Mouse (Mus musculus): Measurements from ENCODE around the gene Gp1ba. TPM values are rescaled to one million over a fixed set of nuclear protein-coding genes. Genes with fewer than 3 reads are reported as not detected.

The Gp1ba gene
- polyA plus RNA-seq (2012; rRNA removed): 0.03 TPM in 1 of 2 replicates, not detected in the other

DNA sequence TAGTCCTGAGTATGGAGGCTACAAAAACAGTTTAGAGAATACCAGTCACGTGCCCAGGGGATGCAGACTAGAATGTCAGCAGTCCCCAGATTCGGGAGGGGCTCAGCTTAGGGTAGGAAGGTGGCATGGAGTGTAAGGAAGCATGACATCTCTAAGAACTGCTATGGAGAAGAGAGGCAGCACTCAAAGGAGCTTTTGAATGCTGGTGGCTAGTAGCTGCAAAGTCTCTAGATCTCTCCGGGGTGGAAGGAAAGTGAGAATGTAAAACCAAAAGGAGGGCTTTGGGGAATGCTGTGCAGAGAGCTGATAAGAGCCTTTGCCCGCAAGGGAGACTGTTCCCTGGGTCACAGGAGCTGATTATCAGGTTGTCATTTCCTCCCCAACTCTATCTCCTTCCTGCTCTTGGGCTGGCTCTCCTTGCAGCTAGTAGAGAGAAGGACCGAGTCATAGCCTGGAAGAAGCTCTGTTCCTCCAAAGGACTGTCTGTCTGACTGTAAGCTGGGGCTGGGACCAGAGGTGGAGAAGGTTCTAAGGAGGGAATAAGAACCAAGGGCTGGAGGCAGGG, at the start of gene Gp1ba:
Gene Gp1ba, plus strand, starts transcription at position 409 of the 565 bp plus-strand sequence.
- Histone ChIP-seq H3K27ac (ENCODE audit: insufficient read depth, low read depth, low read length) (no peak within 1 kb of the TSS), H3K4me1 (ENCODE audit: control insufficient read depth, insufficient read depth, low read length) (0 out of 2 replicates have a peak, but pooled peaks cover 3% of the 10 kb centered on the region), H3K27me3 (replicated peaks; ENCODE audit: control insufficient read depth, insufficient read depth, low read length) (no peaks in the 10 kb centered on the region), H3K36me3 (ENCODE audit: control insufficient read depth, insufficient read depth, low read length) (no peaks in the 10 kb centered on the region), H3K4me3 (ENCODE audit: insufficient read depth, low read depth, low read length) (no peak within 1 kb of the TSS)
- WGBS: 33% methylated on average over 5 of the region's 5 CpGs
- no peak for DNase-seq
- TF ChIP-seq CTCF (conservative IDR thresholded peaks at IDR 0.05; ENCODE audit: insufficient read depth, insufficient read length, low read depth, low read length): no peak
- no peak for TF ChIP-seq POLR2A (IDR thresholded peaks at IDR 0.05; ENCODE audit: low read depth, low read length)

DNA sequence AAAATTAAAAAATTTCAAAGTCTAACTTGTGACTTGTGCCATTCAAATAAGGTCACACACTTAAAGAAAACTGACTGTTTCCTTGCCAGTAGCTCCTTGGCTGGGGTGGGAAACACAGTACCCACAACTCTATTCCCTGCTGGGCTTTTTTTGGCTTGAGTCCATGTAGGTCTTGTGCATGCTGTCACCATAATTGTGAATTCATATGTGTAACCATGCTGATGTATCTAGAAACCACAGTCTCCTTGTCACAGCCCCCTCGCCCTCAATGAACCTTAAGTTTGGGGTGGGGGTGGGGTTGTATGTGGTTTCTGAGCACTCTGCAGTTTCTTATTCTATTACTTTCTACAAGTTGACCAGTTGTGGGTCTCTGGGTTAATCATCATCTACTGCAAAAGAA, 47.2 kb upstream of the Gp1ba start:
- DNase-seq: peak; percentile 40
- Histone ChIP-seq H3K36me3 (ENCODE audit: control insufficient read depth, insufficient read depth, low read length) (no peaks in the 10 kb centered on the region), H3K27me3 (replicated peaks; ENCODE audit: control insufficient read depth, insufficient read depth, low read length) (no peaks in the 10 kb centered on the region), H3K4me1 (ENCODE audit: control insufficient read depth, insufficient read depth, low read length) (peaks cover 50% of the 10 kb centered on the region), H3K4me3 (ENCODE audit: insufficient read depth, low read depth, low read length) (no peak overlapping the region), H3K27ac (ENCODE audit: insufficient read depth, low read depth, low read length) (no peak overlapping the region)
- TF ChIP-seq CTCF (conservative IDR thresholded peaks at IDR 0.05; ENCODE audit: insufficient read depth, insufficient read length, low read depth, low read length): no peak
- no peak for TF ChIP-seq POLR2A (IDR thresholded peaks at IDR 0.05; ENCODE audit: low read depth, low read length)
- whole genome bisulfite sequencing: 70% methylated on average over 1 of the region's 1 CpGs

DNA sequence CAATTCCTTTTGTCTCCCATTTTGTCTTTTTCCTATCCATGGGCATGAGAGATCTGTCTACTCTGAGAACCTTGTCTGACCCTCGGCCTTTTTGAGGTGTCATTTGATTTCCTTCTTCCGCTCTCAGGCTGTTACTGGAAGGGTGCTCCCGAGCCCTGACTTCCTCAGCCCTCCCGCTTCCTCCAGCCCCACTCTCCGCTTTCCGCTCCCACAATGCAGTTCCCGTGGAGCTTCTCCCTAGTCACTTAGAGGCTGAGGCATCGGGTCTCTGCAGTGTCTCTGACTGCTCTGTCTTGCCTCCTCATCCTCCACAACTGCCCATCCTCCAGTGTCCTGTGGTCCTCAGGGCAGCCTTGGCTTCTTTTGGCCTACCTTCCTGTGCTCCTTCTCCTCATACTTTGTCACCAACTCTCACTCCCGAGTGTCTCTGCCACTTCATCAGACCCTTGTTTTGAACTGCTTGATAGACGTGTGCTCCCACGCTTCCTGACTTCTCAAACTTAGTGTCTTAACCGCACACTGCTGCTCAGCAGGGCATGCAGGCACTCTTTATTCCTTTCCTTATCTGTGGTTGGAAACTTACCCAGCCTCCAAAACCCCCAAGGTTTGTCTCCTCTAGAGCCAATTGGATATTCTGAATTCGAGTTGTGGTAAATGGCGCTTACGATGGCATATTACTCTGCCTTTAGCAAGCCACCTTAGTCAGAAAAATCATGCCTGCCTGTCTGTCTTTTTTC, 44.5 kb upstream of the Gp1ba start:
- Histone ChIP-seq H3K27ac (ENCODE audit: insufficient read depth, low read depth, low read length) (peak overlapping the region; percentile 32), H3K4me1 (ENCODE audit: control insufficient read depth, insufficient read depth, low read length) (peaks cover 39% of the 10 kb centered on the region)
- peak; percentile 64 for DNase-seq

DNA sequence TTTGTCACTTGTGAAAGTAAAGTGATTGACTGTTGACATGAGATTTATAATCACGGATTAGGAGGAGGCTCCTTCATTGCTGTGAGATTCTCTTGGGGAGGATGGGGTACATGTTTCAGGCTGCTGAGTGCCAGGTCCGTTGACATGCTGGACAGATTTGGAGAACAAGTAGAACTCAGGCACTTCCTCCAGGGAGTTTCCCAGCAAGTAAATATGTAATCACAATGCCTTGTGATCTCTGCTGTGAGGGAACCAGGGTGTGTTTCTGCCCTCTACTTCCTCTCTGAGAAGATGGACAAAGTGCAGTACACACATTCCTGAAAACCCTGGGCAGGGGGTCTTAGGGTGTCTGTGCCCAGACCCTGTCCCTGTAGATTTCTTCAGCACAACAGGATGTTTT, 43.3 kb upstream of the Gp1ba start:
- H3K4me3 ChIP-seq (ENCODE audit: insufficient read depth, low read depth, low read length): no peak overlapping the region
- H3K27me3 ChIP-seq (replicated peaks; ENCODE audit: control insufficient read depth, insufficient read depth, low read length): no peaks in the 10 kb centered on the region
- WGBS: 25% methylated on average over 2 of the region's 2 CpGs
- DNase-seq: peak; percentile 62
- TF ChIP-seq CTCF (conservative IDR thresholded peaks at IDR 0.05; ENCODE audit: insufficient read depth, insufficient read length, low read depth, low read length) (no peak), POLR2A (IDR thresholded peaks at IDR 0.05; ENCODE audit: low read depth, low read length) (no peak)
- peak overlapping the region; percentile 28 for H3K27ac ChIP-seq (ENCODE audit: insufficient read depth, low read depth, low read length)
- H3K36me3 ChIP-seq (ENCODE audit: control insufficient read depth, insufficient read depth, low read length): no peaks in the 10 kb centered on the region
- peaks cover 39% of the 10 kb centered on the region for H3K4me1 ChIP-seq (ENCODE audit: control insufficient read depth, insufficient read depth, low read length)

More for the DNA sequence above, 44.5 kb upstream of the Gp1ba start:
- TF ChIP-seq CTCF (conservative IDR thresholded peaks at IDR 0.05; ENCODE audit: insufficient read depth, insufficient read length, low read depth, low read length) (no peak), POLR2A (IDR thresholded peaks at IDR 0.05; ENCODE audit: low read depth, low read length) (no peak)
- H3K36me3 ChIP-seq (ENCODE audit: control insufficient read depth, insufficient read depth, low read length): no peaks in the 10 kb centered on the region
- H3K4me3 ChIP-seq (ENCODE audit: insufficient read depth, low read depth, low read length): no peak overlapping the region
- 64% methylated on average over 15 of the region's 15 CpGs for WGBS
- H3K27me3 ChIP-seq (replicated peaks; ENCODE audit: control insufficient read depth, insufficient read depth, low read length): no peaks in the 10 kb centered on the region

DNA sequence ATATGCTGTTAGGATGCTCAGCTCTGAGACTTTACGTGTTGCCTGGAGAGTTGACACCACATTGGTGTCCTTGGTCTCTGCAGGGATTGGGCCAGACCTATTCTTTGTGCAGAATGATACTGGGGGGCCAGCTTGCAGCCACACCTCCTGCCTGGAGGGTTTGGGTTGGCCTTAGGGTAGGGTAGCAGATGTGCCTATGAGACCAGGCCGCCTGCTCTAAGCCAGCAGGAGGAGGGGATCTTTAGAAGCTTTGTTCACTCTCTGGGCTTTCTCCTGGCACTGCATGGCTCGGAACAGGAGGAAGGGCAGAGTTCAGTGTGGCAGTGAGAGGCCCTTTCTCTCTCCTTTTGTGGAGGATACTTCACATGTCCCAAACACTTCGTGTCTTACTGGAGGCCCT, 42.8 kb upstream of the Gp1ba start:
- Histone ChIP-seq H3K27ac (ENCODE audit: insufficient read depth, low read depth, low read length) (peak overlapping the region; percentile 28), H3K27me3 (replicated peaks; ENCODE audit: control insufficient read depth, insufficient read depth, low read length) (no peaks in the 10 kb centered on the region), H3K36me3 (ENCODE audit: control insufficient read depth, insufficient read depth, low read length) (no peaks in the 10 kb centered on the region), H3K4me3 (ENCODE audit: insufficient read depth, low read depth, low read length) (no peak overlapping the region), H3K4me1 (ENCODE audit: control insufficient read depth, insufficient read depth, low read length) (peaks cover 39% of the 10 kb centered on the region)
- TF ChIP-seq POLR2A (IDR thresholded peaks at IDR 0.05; ENCODE audit: low read depth, low read length) (no peak), CTCF (conservative IDR thresholded peaks at IDR 0.05; ENCODE audit: insufficient read depth, insufficient read length, low read depth, low read length) (no peak)
- WGBS: 43% methylated on average over 4 of the region's 4 CpGs
- peak; percentile 38 for DNase-seq

GRCm38 (mm10) chr11:70597301-70597700, 41.6 kb upstream of the Gp1ba start:
- H3K4me1 ChIP-seq (ENCODE audit: control insufficient read depth, insufficient read depth, low read length): peaks cover 31% of the 10 kb centered on the region
- no peaks in the 10 kb centered on the region for H3K36me3 ChIP-seq (ENCODE audit: control insufficient read depth, insufficient read depth, low read length)
- no peaks in the 10 kb centered on the region for H3K27me3 ChIP-seq (replicated peaks; ENCODE audit: control insufficient read depth, insufficient read depth, low read length)
- DNase-seq: no peak
- no peak for TF ChIP-seq POLR2A (IDR thresholded peaks at IDR 0.05; ENCODE audit: low read depth, low read length)
- no peak for TF ChIP-seq CTCF (conservative IDR thresholded peaks at IDR 0.05; ENCODE audit: insufficient read depth, insufficient read length, low read depth, low read length)
- 83% methylated on average over 6 of the region's 6 CpGs for WGBS
- no peak overlapping the region for H3K27ac ChIP-seq (ENCODE audit: insufficient read depth, low read depth, low read length)
- no peak overlapping the region for H3K4me3 ChIP-seq (ENCODE audit: insufficient read depth, low read depth, low read length)

DNA sequence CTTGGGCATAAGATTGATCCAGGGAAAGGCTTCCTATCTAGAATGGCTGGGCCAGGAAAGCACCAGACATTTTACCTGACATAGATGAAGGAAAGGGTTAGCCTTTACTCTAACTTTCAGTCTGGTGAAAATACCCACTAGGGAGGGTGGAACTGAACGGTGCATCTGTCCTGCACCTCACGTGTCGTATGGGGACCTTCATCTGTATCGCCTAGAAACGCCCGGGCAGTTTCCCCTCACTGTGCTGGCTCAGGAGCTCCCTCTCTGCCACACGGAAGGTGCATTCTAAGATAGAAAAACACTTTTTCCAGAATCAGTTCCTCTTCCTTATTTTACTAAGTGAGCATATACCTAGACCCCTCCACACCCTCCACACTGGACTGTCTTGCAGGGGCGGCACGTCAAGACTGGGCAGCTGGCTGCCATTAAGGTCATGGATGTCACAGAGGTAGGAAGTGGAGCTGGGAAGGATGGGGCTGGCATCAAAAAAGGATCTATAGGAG, 40.4 kb upstream of the Gp1ba start:
- TF ChIP-seq POLR2A (IDR thresholded peaks at IDR 0.05; ENCODE audit: low read depth, low read length): no peak
- no peak for TF ChIP-seq CTCF (conservative IDR thresholded peaks at IDR 0.05; ENCODE audit: insufficient read depth, insufficient read length, low read depth, low read length)
- DNase-seq: no peak
- Histone ChIP-seq H3K4me1 (ENCODE audit: control insufficient read depth, insufficient read depth, low read length) (peaks cover 27% of the 10 kb centered on the region), H3K27ac (ENCODE audit: insufficient read depth, low read depth, low read length) (no peak overlapping the region), H3K4me3 (ENCODE audit: insufficient read depth, low read depth, low read length) (no peak overlapping the region), H3K27me3 (replicated peaks; ENCODE audit: control insufficient read depth, insufficient read depth, low read length) (no peaks in the 10 kb centered on the region), H3K36me3 (ENCODE audit: control insufficient read depth, insufficient read depth, low read length) (no peaks in the 10 kb centered on the region)
- WGBS: 79% methylated on average over 9 of the region's 9 CpGs
